Mouse (Mus musculus): Measurements from ENCODE around the gene Kdm4a.

DNA sequence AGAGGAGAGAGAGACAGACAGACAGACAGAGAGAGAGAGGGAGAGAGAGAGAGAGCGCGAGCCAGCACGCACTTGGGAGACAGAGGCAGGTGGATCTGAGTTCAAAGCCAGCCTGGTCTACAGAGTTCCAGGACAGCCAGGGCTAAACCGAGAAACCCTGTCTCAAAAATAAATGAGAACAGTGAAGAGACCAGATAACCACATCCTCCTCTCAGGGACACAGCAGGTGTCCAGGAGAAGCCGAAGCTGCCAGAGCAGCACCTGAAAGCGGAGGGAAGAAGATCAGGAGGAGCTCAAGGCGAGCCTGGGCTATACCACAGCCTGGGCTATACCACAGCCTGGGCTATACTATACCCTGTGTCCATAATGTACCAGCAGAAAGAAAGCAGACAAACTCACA lies 29.0 kb downstream of the Kdm4a start:
- TF ChIP-seq CTCF (IDR thresholded peaks at IDR 0.05; ENCODE audit: low read depth), result no peak
- TF ChIP-seq EP300 (IDR thresholded peaks at IDR 0.05; ENCODE audit: low read depth), result no peak

Data from heart, postnatal 0 days (tissue).